Mouse (Mus musculus) left cerebral cortex, postnatal 14 days (tissue): ENCODE measurements around the gene BC030867. TPM values are rescaled to one million over a fixed set of nuclear protein-coding genes. Genes with fewer than 3 reads are reported as not detected.
A peak's percentile ranks its signal among the peaks of the same experiment; 100 is the strongest.
"Not testable (repeated sequence)": the region's sequence is repeated elsewhere in the genome, so short reads cannot be mapped to it uniquely, and the experiment has no call there.

Experiments used
- DNase-seq, 2 experiments: peaks; one replicate each; pipeline ENCODE4 v3.0.0; 2021 to 2022; ENCODE audit warnings: low spot score in 2 of 2, mixed read lengths in 1 of 2
- intact Hi-C: fragments of 180-260 bp; cut with DNase I; formaldehyde crosslinking; loops from one replicate; pipeline ENCODE4 v1.15.1; 2025
- total RNA-seq, 2 experiments: library from RNA; stranded (reverse); gene quantifications; 2 replicates each; pipeline ENCODE4 v1.2.3; 2021

The BC030867 gene
- total RNA-seq, 2 experiments from 2014 or later: 0.46 to 0.63 TPM

DNA sequence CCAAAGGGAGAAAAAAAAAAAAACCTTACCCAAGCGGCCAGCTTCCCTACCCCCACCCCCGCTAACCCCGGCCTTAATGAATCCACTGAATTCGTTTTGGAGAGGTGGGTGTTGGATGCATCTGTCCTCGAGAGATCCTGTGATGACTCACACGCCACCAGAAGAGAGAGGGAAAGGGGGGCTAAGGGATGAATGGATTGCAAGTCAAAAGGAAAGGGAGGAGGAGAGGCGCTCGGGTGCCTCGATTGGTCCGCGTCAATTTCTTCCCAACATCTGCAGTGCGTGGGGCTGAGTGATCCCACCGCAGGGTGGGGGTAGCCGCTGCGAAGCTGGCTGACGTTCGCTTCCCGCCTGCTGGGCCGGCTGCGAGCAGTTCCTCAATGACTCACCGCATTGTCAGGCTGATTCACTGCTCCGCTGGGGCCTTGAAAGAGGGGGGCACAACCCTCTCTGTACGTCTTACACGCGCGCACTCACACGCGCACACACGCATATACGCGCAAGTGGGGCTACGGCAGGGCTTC, 3.7 kb upstream of the BC030867 start:
- intact Hi-C loops: no loop called here
- peak; percentile 80 to 93 for DNase-seq

DNA sequence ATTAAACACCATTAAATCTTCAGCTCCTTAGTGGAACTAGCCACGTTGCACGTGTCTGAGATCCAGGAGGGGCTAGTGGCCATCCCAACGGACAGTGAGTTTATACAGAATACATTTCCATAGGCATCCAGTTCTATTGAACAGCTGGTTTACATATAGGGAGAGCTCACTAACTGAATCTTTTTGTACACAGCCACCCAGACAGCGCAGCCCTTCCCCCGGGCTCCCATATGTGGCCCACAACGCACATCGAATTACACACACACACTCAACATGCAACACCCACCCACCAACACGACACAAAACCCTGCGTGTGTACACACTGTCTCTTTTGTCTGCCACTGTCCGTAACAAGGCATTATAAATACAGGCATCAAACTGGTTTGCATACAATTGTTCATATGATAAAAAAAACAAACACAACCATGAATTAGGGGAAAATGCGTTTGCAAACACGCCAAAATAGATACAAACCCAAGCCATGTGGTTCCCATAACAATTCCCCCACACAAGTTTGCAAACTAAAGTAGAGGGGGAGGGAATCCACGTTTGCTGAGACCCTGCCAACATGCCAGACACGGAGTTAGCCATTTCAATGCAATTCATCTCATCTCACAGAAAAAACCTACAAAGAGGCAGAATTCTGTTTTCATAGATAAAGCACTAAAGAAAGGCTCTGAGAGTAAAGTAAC, 3.0 kb upstream of the BC030867 start:
- no peak for DNase-seq

GRCm38 (mm10) chr11:102246273-102246635, 2.4 kb upstream of the BC030867 start:
- no peak for DNase-seq
- intact Hi-C loops: no loop called here

More for the DNA sequence above, 3.0 kb upstream of the BC030867 start:
- intact Hi-C loops: no loop called here

- intact Hi-C loops: no loop called here
- no peak for DNase-seq
These were observed 1.8 kb upstream of the BC030867 start for GRCm38 (mm10) chr11:102246871-102247270.

GRCm38 (mm10) chr11:102249351-102250090, 839 bp downstream of the BC030867 start:
- DNase-seq: no peak
- intact Hi-C loops: no loop called here

DNA sequence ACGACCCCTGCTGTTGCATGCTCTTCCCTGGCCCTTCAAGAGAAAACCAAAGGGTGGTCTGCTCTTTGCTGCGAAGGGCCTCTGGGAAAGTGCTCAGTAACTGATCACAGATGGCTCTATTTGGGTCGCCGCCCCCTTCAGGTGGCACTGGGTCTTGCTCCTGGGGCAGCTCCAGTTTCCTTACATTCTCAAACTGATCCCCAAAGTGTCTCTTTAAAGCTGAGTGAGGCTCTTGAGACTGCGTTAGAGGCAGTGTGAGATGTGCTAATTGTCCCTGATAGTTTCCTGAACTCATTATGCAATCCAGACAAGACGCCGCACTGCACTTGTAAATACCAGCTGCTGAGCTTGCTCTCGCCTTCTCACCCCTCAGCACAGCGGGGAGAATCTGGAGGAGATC, 8.8 kb downstream of the BC030867 start:
- DNase-seq: peak in 1 of 2 experiments; percentile 40
- intact Hi-C loops: no loop called here

DNA sequence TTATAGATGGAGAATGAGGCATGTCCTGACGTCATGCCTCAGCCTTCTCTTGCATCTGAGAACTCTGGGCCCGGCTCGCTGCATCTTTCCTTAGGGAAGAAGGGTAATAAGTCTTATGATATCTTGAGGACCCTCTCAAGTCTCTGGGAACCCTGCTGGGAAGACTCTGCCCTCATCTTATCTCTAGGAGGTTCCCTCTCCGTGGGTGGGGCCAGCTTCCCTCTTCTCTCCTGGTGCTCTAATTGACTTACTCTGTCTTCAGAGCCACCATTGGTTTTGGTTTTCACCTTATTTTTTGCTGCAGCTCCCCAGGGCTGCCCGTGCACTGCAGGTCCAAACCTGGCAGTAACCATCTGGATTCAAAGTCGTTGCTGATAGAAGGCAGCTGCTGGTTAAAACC, 9.4 kb downstream of the BC030867 start:
- intact Hi-C loops: no loop called here
- DNase-seq: no peak

- intact Hi-C loops: no loop called here
These were observed 9.8 kb downstream of the BC030867 start for GRCm38 (mm10) chr11:102258521-102258920.

DNA sequence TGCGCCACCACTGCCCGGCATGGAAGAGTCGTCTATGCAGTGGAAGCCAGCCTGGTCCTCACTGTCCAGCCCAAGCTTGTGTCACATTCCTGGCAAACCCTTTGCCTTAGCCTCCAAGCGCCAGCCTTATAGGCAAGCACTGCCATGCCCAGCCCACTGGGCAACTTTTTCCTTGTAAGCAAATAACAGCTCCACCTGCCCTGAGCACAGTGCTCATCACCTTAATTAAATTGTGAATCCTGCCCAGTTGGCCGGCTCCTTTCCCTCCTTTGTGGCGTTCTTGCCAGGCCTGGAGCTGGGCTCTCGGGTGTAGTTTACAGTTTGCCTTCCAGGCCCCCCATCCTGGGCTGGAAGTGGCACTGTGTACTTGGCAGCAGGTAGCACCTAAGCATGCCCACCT, 14.5 kb downstream of the BC030867 start:
- DNase-seq: no peak
- intact Hi-C loops: no loop called here

More at GRCm38 (mm10) chr11:102258521-102258920, 9.8 kb downstream of the BC030867 start:
- no peak for DNase-seq

GRCm38 (mm10) chr11:102265816-102266215, 17.1 kb downstream of the BC030867 start:
- DNase-seq: no peak
- intact Hi-C loops: loop anchor here (5.0 kb wide), 1 partner anchor 109 kb away; the partner anchor contains the start of gene Tmem101

GRCm38 (mm10) chr11:102266631-102267355, 18.1 kb downstream of the BC030867 start:
- DNase-seq: no peak
- intact Hi-C loops: loop anchor here (5.0 kb wide), 1 partner anchor 109 kb away; the partner anchor contains the start of gene Tmem101

- peak; percentile 70 to 77 for DNase-seq
- intact Hi-C loops: loop anchor here (5.0 kb wide), 1 partner anchor 110 kb away; the partner anchor contains the start of gene Tmem101
These were observed 18.8 kb downstream of the BC030867 start for GRCm38 (mm10) chr11:102267480-102267879.

DNA sequence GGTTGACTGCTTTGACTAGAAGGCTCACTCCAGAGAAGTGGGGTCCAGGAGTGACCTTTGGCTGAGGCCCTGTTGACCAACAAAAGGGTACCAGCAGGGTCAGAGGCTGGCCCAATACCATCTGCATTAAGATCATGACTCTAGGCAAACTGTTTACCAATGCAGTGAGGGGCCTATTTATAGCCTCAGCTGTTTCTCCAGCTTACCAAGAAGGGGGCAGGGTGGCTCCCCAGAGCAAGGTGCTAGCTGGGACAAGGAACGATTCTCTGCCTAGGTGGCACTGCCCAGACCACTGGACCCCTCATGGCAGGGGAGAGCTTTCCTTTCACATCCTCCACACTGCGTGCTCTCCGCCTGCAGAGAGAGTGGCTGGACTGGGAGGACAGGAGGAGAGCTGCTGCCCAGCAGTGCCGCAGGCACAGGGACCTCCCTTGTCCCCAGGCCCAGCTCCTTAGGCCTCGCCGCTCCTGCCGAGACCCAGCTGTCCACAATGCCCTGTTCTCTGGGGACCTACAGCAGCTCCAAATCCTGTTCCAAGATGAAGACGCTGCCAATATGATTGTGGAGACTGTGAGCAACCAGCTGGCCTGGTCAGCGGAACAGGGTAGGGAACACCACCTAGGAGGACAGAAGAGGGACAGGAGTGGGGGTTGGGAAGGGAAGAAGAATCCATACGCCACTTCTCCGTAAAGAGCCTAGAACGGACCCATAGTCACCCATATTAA, 20.0 kb downstream of the BC030867 start, which contains the start of gene Asb16:
Asb16 (plus strand) TSS at position 224 of the 725 bp plus-strand sequence.
- intact Hi-C loops: loop anchor here (5.0 kb wide), 1 partner anchor 111 kb away; the partner anchor contains the start of gene Tmem101
- no peak for DNase-seq

DNA sequence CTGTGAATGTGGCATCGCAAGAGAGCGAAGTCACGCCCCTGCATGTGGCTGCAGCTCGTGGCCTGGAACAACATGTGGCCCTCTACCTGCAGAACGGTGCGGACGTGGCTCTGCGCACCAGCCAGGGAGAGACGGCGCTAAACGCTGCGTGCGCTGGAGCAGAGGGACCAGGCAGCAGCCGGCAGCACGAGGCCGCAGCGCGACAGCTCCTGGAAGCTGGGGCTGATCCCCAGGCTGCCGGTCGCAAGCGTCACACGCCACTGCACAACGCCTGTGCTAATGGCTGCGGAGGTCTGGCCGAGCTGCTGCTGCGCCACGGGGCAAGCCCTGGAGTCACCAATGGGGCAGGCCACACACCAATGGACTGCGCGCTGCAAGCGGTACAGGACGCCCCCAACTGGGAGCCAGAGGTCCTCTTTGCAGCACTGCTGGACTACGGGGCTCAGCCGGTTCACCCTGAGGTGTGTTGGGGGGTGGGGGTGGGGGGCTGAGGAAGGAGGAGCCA, 27.8 kb downstream of the BC030867 start:
- no peak for DNase-seq
- intact Hi-C loops: no loop called here

GRCm38 (mm10) chr11:102277754-102278153, 29.1 kb downstream of the BC030867 start:
- intact Hi-C loops: no loop called here
- no peak for DNase-seq

DNA sequence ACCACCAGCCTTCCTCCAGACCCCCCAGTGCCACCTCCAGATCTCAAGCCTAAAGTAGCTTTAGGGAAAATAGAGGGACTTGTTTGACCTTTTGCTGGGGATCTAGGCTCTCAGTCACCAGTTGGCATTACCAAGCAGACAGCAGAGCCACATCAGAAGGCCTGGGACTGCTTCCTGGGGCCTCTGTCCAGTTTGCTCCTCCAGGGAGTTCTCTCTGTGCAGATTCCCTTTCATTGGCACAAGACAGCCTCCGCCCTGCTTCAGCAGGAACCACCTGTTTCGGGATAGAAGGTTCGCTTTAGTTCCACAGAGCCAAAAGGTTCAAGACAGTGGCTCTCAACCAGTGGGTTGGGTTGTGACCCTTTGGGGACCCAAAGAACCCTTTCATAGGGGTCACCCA, 30.9 kb downstream of the BC030867 start:
- intact Hi-C loops: no loop called here
- no peak for DNase-seq

GRCm38 (mm10) chr11:102280267-102280666, 31.6 kb downstream of the BC030867 start:
- DNase-seq, intact Hi-C loops: not testable (repeated sequence)

DNA sequence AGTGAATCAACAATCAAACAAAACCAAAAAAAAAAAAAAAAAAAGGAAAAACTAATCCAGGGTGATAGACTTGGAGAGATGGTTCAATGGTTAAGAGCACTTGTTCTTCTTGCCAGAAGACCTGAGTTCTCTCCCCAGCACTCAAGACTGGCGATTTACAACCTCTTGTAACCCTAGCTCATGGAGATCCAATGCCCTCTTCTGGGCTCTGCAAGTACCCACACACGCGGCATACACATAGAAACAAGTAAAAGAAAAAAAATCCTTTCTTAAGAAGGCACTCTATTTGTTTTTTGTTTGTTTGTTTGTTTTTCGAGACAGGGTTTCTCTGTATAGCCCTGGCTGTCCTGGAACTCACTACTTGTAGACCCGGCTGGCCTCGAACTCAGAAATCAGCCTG, 35.2 kb downstream of the BC030867 start:
- intact Hi-C loops: no loop called here
- DNase-seq: no peak
